Comparison of ENCODE assay signal across 17 mouse cellular contexts in the genomic region with DNA sequence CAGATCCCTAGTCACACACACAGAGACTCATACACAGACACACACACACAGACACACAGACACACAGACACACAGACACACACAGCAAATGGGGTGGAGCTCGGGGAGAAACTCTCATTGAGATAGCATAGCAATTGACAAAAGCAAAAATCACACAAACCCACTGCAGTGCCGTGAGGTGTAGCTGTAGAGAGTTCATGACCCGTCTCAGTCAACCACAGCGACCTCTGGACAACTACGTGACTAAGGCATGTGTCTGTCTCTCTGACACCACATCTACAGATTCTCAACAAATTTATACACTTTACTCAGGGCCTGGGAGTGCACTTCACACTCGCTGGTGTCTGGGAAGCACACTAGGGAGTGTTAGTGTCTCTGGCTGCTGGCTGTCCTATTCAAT. TPM values are rescaled to one million over a fixed set of nuclear protein-coding genes. Genes with fewer than 3 reads are reported as not detected.
"Had no signal": no experiment of that assay in that cellular context is flagged by ENCODE, and none has a peak within 500 bp of the region (broad histone marks: within the 10 kb centered on the region; RNA-seq: fewer than 3 reads in every experiment).

No protein-coding gene starts in this region.

- H3K4me1 ChIP-seq: lung, embryonic 15.5 days; midbrain, embryonic 13.5 days; midbrain, embryonic 15.5 days; neural tube, embryonic 12.5 days; stomach, embryonic 15.5 days had no signal

- H3K9ac ChIP-seq: lung, embryonic 15.5 days; midbrain, embryonic 13.5 days; midbrain, embryonic 15.5 days; neural tube, embryonic 12.5 days; stomach, embryonic 15.5 days had no signal

- H3K9me3 ChIP-seq: lung, embryonic 15.5 days; megakaryocyte, embryonic 14.5 days; midbrain, embryonic 13.5 days; midbrain, embryonic 15.5 days; neural tube, embryonic 12.5 days; stomach, embryonic 15.5 days had no signal

- H3K4me3 ChIP-seq: lung, embryonic 15.5 days; midbrain, embryonic 13.5 days; midbrain, embryonic 15.5 days; neural tube, embryonic 12.5 days; stomach, embryonic 15.5 days had no signal

- H3K36me3 ChIP-seq: lung, embryonic 15.5 days; midbrain, embryonic 13.5 days; midbrain, embryonic 15.5 days; neural tube, embryonic 12.5 days; stomach, embryonic 15.5 days had no signal

- DNase-seq: lung, adult 2 months; lung, postnatal 14 days; lung, postnatal 36 days; right cerebral cortex, postnatal 14 days; thymus, adult 2 months; thymus, postnatal 25 days; thymus, postnatal 4 days had no signal

- H3K4me2 ChIP-seq: lung, embryonic 15.5 days; midbrain, embryonic 11.5 days; midbrain, embryonic 13.5 days; midbrain, embryonic 15.5 days; neural tube, embryonic 12.5 days; stomach, embryonic 15.5 days had no signal

- H3K27me3 ChIP-seq: midbrain, embryonic 15.5 days; neural tube, embryonic 12.5 days had no signal

- ATAC-seq: lung, postnatal 0 days; midbrain, embryonic 13.5 days; midbrain, embryonic 15.5 days had no signal

- H3K27ac ChIP-seq: lung, embryonic 15.5 days; midbrain, embryonic 13.5 days; midbrain, embryonic 15.5 days; neural tube, embryonic 12.5 days; stomach, embryonic 15.5 days; stomach, postnatal 0 days had no signal

RNA-seq across cellular contexts. Expression of a gene that starts 41.6 kb away (rescaled TPM):
- total RNA-seq: monocyte, adult 5-6 weeks had no signal
